Mouse (Mus musculus): ENCODE data around the gene Ntrk3. TPM values are rescaled to one million over a fixed set of nuclear protein-coding genes. Genes with fewer than 3 reads are reported as not detected.

The Ntrk3 gene
- total RNA-seq, 1 experiment from 2014 or later: 0.76 TPM

GRCm38 (mm10) chr7:78656181-78656580 is 81.6 kb downstream of the Ntrk3 start:
- no peak for ATAC-seq (replicated peaks; ENCODE audit: insufficient number of reproducible peaks, low FRiP score, low TSS enrichment, poor library complexity, severe bottlenecking)

DNA sequence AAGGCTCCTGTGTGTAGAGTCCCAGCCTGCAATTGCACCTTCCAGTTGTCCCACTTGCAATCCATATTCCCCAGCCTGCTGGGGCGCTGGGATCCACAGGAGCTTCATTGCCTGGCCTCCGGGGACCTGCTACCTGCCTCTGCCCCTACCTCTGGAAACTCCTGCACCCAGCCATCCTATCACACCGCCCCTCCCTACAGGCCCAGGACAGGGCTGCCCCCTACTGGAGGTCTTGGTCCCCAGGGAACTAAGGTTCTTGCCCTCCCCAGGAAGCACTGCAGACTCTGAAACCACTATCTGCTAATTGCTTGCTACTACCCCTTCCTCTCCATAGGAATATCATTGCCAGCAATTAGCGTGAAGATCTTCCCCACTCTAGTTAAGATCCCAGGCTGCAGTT is 84.1 kb downstream of the Ntrk3 start:
- no peak for ATAC-seq (replicated peaks; ENCODE audit: insufficient number of reproducible peaks, low FRiP score, low TSS enrichment, poor library complexity, severe bottlenecking)

DNA sequence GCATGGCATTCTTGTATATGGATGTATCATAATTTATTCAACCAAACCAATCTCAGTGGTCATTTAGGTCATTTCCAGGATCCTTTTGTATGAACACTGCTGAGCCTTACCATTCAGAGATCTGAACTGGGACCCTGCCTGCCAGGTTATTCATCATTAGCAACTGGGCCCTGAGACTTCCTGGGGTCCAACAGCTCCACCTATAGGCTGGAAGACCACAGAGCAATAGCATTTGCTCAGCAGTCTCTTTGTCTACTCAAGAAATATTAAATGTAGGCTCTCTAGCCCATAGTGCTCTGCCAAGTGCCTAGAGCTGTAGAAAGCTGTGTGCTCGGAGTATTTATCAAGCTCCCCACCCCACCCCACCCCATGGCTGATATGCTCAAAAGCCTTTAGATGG is 85.5 kb downstream of the Ntrk3 start:
- no peak for ATAC-seq (replicated peaks; ENCODE audit: insufficient number of reproducible peaks, low FRiP score, low TSS enrichment, poor library complexity, severe bottlenecking)

DNA sequence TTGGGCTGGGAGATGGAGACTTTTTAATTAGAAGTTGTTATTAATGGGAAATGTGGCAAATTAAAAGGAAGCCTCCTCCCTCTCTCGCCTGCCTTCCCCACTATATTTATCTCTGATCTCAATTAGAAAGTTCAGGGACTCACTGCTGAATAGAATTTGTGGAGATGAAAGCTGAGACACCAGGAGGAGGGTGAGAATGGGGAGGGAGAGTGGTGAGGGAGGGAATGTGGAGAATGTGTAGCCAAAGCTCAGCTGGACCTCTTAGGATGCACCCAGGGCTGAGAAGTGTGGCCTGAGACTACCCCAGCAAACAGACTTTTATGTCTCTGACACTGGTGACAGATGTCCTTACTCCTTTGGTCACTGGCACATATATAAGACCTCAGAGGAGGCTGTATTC is 86.3 kb downstream of the Ntrk3 start:
- no peak for ATAC-seq (replicated peaks; ENCODE audit: insufficient number of reproducible peaks, low FRiP score, low TSS enrichment, poor library complexity, severe bottlenecking)

GRCm38 (mm10) chr7:78643667-78644066 is 94.1 kb downstream of the Ntrk3 start:
- ATAC-seq (replicated peaks; ENCODE audit: insufficient number of reproducible peaks, low FRiP score, low TSS enrichment, poor library complexity, severe bottlenecking): no peak

- ATAC-seq (replicated peaks; ENCODE audit: insufficient number of reproducible peaks, low FRiP score, low TSS enrichment, poor library complexity, severe bottlenecking): no peak
Measured at GRCm38 (mm10) chr7:78623686-78624085, 114.1 kb downstream of the Ntrk3 start.

DNA sequence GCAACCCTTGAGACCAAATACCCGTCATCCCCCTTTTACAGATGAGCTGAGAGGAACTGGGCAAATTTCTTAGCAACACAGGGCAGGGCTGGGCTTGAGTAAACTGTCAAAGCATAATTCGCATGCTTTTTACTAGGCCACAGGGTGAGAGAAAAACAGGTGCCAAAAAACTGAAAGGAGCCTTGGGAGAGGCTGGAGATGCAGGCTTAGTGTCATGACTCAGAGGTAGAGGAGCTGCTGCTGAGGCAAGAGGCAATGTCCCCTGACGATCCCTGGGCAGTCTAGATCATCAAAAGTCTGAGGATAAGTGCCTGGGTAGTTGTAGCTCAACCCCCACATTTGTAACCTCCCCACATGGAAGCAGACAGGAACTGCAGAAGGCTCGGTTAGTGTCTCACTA is 116.7 kb downstream of the Ntrk3 start:
- ATAC-seq (replicated peaks; ENCODE audit: insufficient number of reproducible peaks, low FRiP score, low TSS enrichment, poor library complexity, severe bottlenecking): no peak

DNA sequence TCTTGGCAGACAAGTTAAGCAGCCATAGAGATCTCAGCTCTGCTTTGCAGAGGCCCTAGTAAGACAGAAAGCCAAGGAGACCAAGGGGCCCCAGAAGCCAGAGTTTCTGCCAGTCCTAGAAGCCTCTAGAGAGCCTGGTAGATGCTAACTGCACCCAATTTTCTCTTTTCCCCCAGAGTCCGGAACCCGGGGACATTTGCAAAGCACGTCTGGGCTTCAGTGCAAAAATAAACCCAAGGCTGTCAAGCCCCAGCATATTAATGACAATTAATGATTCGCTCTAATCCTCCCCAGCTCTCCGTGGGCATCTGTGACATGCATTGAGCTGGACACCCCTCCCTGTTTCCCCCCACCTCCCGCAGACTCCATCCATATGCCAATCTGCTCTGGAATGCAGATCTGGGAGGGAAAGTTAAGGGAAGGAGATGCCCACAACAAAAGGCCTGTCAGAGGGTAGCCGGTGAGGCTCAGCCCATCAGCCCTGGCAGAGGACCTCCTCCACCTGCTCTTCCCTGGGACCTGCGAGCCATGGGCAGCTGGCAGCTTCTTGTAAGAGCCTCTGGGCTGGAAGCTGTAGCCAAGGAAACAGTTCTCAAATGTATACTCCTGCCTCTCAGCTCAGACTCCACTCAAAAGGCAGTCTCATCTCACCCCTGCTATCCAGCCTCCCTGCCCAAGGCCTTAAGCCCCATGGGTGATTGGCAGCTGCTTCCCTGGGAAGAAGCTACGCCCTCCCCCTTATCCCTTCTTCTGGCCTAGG is 117.8 kb downstream of the Ntrk3 start:
- ATAC-seq (replicated peaks; ENCODE audit: insufficient number of reproducible peaks, low FRiP score, low TSS enrichment, poor library complexity, severe bottlenecking): no peak

- no peak for ATAC-seq (replicated peaks; ENCODE audit: insufficient number of reproducible peaks, low FRiP score, low TSS enrichment, poor library complexity, severe bottlenecking)
Measured at GRCm38 (mm10) chr7:78605538-78606130, 132.2 kb downstream of the Ntrk3 start.

DNA sequence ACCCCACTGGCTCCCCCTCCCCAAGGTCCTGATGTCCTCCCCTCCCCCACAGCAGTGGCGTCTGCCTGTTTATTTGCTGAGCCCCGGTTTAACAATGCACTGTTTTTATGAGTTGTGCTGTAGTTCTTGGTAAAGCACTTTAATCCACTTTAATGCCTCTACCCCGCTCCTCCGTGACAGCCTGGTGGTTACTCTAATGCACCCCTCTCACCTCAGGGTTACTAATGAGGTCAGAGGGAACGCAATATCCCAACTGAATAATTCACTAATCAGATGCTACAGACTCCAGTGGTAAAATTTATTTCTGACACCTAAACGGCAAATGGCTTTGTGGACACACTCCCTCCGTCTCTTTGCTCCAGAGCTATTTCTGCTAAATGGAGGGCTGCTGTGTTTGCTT is 133.9 kb downstream of the Ntrk3 start:
- no peak for ATAC-seq (replicated peaks; ENCODE audit: insufficient number of reproducible peaks, low FRiP score, low TSS enrichment, poor library complexity, severe bottlenecking)

DNA sequence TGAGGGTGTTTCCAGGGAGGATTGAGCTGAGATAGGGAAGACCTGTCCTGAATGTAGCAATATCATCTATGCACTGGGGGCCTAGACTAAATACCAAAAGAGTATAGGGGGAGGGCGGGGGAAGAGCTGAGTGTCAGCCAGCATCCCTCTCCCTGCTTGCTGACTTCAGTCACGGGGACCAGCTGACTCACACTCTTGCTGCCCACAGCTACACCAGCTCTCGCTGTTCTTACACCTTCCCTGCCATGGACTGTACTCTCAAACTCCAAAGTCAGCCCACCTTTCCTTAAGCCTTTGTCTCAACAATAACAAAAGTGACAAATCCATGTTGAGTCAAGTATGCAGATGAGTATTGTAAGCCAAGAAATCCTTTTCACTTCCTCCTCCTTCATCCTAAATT is 136.0 kb downstream of the Ntrk3 start:
- no peak for ATAC-seq (replicated peaks; ENCODE audit: insufficient number of reproducible peaks, low FRiP score, low TSS enrichment, poor library complexity, severe bottlenecking)

- no peak for ATAC-seq (replicated peaks; ENCODE audit: insufficient number of reproducible peaks, low FRiP score, low TSS enrichment, poor library complexity, severe bottlenecking)
Measured at GRCm38 (mm10) chr7:78600886-78601285, 136.9 kb downstream of the Ntrk3 start.

DNA sequence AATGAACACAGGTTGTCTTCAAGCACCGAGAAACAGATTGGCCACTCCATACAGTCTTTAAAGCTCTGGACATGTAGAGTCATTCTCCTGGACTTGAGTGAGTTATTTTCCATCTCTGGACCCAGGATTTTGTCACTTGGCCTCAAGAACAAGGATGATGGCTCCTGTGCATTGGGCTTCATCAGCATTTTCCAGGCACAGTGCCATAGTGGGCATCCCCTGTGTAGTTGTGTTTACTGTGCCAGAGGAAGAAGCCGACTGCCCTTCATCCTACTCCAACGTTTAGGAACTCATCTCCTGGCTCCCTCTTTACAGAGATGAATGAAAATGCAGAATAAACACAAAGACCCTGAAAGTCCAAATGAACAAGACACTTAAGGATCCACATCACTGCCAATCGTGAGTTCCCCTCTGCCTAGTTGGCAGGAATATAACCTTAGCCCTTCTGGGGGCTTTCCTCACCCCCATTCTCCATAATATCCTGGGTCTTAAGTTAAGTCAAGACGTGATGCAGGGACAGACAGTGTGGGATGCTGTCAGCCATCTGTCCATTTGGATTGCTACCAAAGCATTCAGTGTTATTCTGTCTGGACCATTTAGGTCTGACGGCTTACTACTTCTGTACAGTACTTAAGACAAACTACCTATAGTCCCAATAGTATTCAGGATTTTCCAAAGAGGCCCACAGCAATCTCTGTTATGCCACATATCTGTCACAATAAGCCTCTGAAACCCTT is 137.7 kb downstream of the Ntrk3 start:
- ATAC-seq (replicated peaks; ENCODE audit: insufficient number of reproducible peaks, low FRiP score, low TSS enrichment, poor library complexity, severe bottlenecking): no peak

GRCm38 (mm10) chr7:78598147-78598546 is 139.7 kb downstream of the Ntrk3 start:
- no peak for ATAC-seq (replicated peaks; ENCODE audit: insufficient number of reproducible peaks, low FRiP score, low TSS enrichment, poor library complexity, severe bottlenecking)

GRCm38 (mm10) chr7:78597251-78598129 is 140.3 kb downstream of the Ntrk3 start:
- no peak for ATAC-seq (replicated peaks; ENCODE audit: insufficient number of reproducible peaks, low FRiP score, low TSS enrichment, poor library complexity, severe bottlenecking)

DNA sequence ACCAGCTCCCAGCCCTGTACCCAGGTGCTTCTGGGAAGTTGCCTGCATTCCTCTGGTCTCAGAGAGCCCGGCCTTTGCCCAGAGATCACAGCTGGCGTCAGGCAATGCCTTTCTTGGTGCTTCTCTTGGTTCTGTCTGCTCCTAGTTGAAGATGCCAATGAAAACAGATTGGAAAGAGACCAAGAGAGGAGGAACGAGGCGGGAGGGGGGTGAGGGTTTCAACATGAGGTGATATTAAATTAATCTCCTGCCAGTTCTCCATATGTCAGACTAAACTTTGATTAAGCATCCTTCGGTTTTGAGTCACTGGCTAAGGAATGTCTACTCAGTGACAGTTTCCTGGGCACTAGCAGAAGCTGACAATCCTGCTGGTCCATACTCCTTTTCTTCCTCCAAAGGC is 141.3 kb downstream of the Ntrk3 start:
- ATAC-seq (replicated peaks; ENCODE audit: insufficient number of reproducible peaks, low FRiP score, low TSS enrichment, poor library complexity, severe bottlenecking): no peak

DNA sequence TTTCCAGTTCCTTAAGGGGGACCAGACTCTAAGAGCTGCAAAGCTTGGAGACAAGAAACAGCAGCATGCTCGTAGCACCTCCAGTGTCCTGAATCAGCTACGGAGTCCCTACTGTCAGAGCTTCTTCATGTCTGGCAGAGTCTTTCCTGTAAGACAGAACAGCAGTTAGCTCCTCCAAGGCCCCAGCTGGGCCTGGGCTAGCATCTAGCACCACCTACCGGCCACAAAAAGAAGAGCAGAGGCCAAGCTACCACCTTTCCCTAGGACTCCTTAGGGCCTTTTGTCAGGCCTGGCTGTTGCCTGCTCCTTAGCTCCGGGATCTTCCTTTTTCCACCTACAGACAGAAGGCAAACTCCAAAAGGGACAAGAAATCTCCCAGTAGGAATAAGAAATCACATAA is 141.9 kb downstream of the Ntrk3 start:
- ATAC-seq (replicated peaks; ENCODE audit: insufficient number of reproducible peaks, low FRiP score, low TSS enrichment, poor library complexity, severe bottlenecking): no peak

DNA sequence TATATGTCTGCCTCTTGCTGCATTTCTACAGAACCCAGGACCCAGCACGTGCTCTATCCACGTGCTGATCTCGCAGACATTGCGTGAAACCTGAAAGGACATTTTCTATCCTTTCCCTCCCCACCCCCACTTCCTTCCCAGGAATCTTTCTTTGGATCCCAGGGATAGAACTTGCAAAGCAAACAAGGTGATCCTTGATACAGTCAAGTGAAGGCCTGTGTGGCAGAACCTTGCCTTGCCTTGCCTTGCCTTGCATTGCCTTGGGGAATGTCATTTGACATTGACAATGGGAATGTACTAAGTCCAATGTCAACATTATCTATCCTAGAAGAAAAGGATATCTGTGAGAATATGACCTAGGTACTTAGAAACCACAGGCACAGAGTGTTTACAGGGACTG is 144.9 kb downstream of the Ntrk3 start:
- ATAC-seq (replicated peaks; ENCODE audit: insufficient number of reproducible peaks, low FRiP score, low TSS enrichment, poor library complexity, severe bottlenecking): no peak

DNA sequence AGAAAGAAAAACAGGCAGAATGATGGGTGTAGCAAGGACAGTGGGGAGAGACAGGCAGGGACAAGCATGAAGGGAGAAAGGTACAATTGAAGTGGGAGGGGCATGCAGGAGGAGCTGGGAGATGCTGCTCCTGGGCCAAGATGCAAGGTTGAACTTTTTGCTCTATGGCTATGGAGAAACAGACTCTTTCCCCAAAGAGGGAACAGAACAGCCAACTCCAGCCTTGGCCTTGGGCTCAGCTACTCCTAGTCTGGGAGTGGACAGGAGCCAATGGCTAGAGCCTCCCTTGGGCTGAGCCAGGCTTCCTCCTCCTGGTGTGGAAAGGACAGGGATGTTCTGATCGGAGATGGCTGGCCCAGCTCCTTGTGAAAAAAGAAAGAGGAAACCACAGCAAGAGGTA is 145.6 kb downstream of the Ntrk3 start:
- no peak for ATAC-seq (replicated peaks; ENCODE audit: insufficient number of reproducible peaks, low FRiP score, low TSS enrichment, poor library complexity, severe bottlenecking)

All from monocyte, adult 5-6 weeks (primary cell).